Mouse (Mus musculus): ENCODE results near the gene Plppr3.

DNA sequence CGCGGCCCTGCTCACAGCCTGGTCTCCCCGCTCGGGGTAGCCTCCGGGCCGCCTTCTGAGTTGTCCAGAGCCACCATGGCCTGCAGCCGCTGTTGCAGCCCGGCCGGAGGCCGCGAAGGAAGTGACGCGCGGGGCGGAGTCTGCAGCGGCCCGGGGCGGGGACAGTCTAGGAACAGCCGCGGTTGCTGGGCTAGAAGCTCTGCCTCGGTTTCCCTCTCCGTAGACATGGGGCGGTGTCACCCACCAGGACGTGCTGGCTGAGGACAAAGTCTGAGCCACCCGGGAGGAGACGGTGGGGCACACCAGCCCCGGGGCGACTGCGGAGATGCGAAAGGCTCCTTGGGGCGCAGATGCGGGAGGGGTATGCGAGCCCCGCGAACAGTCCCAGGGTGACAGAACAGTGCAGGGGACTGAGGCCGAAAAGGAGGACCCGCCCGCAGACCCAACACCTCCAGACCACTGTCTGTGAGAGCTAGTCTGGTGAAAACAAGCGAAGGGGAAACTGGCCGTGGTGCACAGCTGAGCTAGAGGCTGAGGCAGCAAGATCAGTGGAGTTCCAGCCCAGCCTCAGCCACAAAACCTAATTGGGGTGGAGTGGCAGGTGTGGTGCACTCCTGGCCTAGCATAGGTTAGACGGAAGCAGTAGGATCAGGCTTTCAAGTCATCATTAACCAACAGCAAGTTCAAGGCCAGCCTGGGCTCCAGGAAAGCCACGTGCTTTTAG, 42.5 kb upstream of the Plppr3 start, which contains the start of gene Kiss1r:
- TF ChIP-seq GATA1 (IDR thresholded peaks at IDR 0.05; ENCODE audit: low read length) (no peak), TAL1 (IDR thresholded peaks at IDR 0.05; ENCODE audit: low read length) (no peak)

Data from erythroblast, embryonic 14.5 days (primary cell).